Mouse (Mus musculus): ENCODE measurements at regions not wholly inside any gene's neighbourhood (a gene's known extent, or its start where the extent isn't known, plus 50 kb on each side); places are given as distances from the start of the nearest gene placed in this dataset.
"Not testable (repeated sequence)": the region's sequence is repeated elsewhere in the genome, so short reads cannot be mapped to it uniquely, and the experiment has no call there.

DNA sequence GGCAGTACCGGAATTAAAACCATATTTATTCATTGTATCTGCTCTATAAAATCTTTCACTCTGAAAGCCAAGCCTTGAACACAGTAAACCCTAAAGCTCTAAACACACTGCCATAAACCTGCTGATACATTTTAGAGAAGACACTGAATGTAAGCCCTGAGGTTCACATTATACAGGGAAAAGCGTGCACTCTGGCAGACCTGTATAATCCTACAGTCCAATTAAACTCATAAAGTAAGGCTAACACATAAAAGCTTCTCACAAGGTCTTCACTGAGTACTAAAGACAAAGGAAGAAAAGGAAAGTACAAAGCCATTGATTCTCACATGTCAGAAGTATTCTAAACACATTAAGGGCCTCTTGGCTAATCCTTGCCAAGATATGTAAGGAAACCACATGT lies 302.8 kb downstream of the Cylc2 start:
- no peak for DNase-seq

DNA sequence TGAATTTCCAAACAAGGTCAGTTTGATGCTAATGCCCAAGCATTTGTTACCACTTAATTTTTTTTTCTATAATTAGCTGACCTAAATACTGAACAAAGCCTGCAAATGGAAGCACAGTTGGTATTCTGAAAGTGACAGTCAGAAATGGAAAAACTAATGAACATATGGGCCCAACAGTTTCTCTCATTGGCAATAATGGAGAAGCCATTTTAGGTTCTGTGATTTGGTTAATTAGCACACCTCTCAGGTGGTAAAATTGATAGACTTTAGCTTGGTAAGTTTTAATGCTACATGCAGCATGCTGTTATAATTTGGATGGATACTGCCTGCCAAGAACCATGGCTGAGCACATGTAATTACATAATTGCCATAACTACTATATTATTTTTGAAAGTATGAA lies 303.3 kb downstream of the Cylc2 start:
- DNase-seq: no peak

DNA sequence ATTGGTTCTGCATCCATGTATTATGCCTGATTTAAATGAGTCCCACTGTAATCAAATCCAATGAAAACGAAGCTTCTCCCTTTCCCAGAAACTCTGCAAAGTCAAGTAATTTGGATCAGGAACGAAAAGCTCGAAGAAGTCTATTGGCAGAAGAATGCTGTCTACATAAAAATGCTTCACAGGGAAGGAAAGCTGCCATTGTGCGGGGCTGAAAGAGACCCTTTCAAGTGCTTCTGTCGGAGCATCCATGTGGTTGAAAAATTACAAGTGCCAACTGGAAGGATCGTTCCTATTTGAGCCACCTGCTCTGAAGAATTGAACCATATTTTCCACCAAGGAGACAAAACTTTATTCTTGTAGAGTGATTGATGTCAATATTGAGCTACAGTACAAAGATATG lies 328.9 kb downstream of the Cylc2 start:
- no peak for DNase-seq

DNA sequence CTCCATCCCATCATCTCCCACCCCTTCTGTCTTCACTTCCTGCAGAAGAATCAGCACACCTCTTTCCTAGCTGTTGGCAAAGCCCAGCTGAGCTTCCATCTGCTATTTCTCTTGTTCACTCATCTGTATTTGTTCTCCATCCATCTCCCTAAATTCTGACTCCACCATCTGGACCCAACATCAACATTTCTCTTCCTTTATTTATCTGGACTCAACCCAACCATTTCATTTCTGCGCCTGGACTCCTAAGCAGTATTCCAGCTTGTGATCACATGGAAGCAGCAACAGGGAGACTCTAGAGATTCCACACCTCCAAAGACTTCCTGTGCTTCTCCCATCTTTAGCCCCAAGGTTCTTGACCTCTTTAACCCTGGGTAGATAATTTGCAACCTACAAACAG lies 343.2 kb downstream of the Cylc2 start:
- DNase-seq: no peak

DNA sequence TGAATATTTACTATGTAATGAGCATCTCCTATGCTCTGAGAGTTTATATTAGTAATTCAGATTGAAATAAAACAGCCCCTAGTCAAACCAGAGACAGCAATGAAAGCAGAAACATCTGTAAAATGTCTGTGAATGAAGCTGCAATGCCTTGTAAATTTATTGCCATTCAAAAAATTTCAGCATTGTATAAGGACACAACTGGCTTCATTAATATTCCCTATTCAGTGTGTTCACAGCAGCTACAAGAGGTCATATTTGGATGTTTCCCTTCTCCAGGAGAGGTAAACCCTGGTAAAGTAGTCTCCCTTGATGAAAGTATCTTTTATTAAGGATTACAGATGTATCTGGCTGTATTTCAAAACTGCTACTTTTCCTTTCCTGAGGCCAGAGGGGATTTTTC lies 343.6 kb downstream of the Cylc2 start:
- no peak for DNase-seq

DNA sequence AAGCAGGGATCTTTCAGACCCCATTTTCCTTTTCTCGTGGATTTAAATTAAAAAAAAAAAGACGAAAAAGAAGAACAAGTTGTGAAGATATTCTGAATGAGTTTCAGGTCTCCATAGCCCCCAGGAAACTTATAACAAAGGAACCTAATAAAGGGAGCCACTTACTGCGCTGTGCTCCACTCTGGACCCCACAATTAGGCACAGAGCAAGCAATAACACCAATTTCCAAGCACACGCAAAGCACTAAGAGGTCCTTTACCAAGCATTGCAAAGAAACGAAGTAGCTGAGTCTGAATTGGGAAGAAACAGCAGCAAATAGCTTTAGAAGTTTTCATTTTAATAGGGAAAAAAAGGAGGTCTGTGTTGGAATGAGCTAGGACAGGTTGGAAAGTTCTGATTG lies 345.9 kb downstream of the Cylc2 start:
- DNase-seq: no peak

DNA sequence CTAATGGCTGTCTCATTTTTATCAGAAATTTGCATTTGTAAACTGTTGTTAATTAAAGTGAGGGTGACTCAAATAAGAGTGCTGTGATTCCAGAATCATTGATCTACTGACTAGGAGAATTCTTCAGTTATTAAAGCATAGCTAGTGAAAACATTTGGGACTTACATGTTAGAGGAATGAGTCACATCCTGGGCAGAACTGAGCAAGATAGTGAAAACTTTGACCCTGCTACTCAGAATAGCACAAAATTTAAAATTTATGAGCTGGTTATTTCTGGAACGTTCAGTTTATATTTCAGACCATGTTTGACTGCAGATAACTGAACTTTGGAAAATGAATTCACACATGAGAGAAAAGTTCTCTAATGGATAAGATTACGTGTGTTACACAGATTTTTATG lies 360.0 kb downstream of the Cylc2 start:
- DNase-seq: no peak

DNA sequence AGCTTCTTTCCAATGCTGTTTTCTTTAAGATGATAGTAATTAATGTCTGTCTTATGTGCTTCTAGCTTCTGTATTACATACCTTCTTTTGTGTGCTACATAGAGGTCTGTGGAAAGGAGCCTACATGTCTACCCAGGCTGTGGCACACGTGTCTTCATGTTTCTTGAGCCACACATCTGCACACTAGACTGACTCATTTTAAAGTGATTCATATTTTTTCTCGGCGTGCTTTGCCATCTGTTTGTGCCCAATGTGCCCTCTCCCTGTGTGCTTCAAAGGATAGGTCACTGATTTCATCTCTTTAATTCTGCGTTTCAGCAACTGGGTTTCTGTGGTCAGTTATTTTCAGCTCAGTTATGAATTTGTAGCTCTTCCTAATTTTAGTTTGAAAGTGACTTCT lies 377.6 kb downstream of the Cylc2 start:
- DNase-seq: no peak

DNA sequence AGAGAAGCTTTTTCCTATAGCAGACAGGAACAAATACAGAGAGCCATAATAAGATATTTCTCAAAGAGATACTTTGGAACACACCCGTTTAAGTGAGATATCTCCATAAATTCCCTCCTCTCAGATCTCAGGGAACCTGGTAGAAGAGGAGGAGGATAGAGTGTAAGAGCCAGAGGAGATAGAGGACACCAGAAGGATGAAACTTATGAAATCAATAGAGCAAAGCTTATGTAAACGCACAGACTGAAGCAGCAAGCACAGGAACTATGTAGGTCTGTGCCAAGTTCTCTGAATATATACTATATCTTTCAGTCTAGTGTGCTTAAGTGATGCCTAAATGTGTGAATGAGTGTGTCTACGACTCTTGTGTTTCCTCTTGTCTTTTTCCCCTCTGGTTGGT lies 381.4 kb downstream of the Cylc2 start:
- no peak for DNase-seq

DNA sequence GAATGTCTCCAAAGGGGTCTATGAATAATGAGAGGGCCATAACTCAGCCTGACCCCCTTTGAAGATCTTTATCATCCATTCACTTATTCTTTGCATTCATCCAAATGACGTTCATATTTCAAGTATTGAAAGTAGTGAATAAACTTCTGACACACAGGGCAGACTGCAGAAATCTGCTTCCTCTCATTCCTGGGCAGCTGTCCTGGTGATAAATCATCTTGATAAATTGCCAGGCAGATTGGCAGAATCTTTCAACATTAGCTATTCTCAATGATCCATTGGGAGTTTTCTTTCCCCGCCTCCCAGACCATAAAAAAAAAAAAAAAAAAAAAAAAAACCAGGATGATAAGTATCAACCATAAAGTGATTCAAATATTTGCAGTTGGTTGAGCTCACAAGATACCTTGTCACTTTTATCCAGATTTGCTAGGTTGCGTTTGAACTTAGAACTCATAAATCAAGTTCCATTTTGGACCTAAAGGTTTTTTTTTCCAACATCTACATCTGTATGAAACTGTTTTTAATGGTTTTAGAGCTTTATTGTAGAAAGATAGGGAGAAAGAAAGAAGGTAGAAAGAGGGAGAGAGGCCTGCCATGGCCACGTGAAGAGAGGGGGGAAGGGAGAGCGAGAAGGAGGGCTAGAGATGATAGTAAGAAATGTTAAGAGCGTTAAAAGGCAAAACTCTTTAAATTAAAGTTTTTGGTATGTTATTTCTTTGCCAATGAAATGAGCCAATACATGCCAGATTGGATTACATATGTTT lies 383.7 kb downstream of the Cylc2 start:
- DNase-seq: no peak

DNA sequence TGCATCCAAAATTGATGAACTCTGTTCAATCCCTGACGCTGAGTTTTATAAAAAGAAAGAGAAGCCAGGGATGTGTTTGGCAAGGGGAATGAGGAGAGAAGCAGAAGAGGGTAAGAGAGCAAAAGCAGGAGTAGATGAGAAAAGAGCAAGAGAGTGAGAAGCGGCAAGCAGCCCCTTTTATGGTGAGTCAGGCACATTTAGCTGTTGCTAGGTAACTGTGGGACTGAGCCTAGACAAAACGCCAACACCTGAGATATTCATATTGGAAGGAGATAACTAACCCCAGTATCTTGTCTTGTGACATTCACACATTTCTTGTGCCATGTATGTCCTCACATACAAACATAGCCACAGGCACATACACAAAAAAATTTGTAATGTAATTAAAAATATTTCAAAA lies 410.8 kb downstream of the Cylc2 start:
- DNase-seq: no peak

DNA sequence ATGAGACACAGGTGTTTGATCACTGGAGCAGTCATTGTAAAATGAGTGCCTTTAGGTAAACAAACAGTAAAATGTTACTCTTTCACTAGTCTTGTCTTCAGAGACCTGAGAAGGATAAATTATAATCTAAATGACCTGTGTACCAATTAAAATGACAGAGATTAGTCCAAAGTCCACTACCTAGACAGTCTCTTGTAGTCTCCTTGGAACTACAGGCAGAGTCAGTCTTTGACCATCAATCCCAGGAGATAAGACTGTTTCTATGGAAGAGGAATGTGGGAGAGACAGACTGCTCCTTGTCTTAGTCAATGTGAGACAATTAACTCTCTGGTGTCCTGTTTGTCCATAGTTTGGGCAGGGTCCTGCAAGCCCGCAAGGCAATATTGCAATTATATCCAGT lies 417.0 kb downstream of the Cylc2 start:
- no peak for DNase-seq

DNA sequence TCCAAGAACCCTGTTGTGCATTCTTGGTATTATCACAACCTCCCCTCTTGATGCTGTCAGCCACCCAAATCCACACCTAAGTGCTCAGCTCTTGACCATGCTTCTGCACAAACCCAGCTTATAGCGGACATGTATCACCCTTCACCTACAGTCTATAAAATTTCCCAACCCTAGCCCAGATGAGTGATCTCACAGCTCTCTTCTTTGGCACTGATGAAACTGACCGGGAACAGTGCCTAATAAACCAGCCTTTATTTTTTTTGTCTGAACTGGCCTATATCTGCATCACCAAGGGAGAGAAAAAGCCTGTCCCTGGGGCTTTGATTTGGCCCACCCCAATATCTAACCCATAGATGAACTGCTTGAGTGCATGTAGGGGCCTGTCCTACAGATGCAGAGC lies 440.8 kb downstream of the Cylc2 start:
- peak; percentile 8 for DNase-seq

DNA sequence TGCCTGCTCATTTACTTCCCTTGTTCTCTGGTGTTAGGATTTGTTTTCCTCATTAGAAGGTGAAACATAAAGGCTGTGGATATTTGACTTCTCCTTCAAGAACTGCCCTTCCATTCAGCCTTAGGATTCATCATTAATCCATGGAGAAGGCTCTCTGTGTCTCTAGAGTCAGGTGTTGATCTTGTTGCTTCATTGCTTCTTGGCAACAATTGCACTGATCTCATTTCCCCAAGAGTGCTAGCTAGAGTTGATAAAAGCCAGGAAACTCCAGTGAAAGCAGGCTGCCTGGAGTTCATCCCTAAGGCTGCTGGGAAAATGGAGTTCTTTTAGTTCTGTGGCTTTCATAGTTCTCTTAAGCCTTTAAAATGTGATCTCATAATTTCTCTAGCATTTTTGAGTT lies 441.8 kb downstream of the Cylc2 start:
- DNase-seq: no peak

DNA sequence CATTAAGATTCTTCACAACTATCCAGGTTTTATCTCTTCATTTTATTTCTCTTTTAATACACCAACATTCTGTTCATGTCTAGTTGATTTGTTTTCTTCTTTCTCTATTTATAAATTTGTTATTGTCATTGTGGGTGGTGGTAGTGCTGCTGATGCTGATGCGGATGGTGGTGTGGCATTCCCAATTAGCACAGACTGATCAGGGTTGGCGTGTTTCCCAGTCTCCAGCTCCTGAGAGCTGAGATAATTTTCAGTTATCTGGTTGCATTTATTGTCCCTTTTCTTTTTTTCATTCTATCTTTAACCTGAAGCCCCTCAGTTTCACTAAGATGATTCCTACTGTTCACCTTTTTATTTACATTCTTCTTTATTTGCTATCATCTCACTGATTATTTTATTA lies 455.0 kb downstream of the Cylc2 start:
- no peak for DNase-seq

DNA sequence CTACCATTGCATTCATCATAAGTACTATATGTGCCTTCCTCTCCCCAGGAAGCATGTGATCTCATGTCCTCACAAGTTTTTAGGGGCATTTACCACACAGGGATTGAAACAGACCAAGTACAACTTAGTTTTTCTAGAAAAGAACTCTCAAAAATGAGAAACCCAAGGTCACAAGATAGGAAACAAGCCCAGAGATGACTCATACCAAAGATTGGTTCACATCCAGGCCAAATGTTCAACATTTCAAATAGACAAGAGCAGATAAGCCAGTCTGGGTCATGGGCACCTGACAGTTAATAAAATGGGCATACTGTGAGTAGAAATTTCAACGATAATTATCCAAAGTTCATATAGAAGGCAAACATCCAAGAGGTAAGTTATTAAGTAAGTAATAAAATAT lies 457.9 kb downstream of the Cylc2 start:
- peak; percentile 25 for DNase-seq

DNA sequence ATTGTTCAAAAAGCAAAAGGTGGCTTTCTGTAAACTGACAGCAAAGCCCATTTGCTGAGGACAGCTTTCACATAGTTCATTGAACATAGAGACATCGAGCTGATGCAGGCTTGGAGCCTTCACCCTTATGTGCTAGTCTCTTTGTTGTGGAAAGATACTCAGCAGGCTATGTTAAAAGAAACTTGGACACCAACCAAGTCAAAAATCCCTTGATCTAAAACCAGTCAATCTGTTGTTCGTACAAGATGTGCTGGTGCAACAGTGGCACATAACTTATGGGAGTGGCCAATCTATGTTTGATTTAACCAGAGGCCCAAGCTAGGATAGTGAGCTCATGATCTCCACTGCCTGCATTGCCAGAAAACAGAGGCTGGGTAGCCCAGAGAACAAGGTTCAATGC lies 462.6 kb downstream of the Cylc2 start:
- DNase-seq: no peak

DNA sequence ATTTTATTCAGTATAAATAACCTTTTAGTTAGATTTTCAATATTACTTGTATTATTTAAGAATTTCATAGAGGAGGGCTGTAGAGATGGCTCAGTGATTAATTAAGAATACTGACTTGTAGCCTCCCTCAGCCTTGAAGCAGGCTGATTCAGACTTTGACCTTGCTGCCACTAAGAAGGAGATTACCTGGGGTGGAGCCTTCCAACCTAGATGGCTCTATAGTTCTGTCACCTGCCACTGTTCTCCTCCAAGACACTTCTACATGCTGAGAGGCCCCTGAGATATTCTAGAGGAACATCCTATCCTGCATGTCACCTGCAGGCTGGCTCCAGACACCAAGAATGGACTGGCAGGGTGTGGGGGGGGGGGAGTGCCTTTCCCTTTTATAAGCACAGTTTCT lies 466.9 kb downstream of the Cylc2 start:
- DNase-seq: not testable (repeated sequence)

DNA sequence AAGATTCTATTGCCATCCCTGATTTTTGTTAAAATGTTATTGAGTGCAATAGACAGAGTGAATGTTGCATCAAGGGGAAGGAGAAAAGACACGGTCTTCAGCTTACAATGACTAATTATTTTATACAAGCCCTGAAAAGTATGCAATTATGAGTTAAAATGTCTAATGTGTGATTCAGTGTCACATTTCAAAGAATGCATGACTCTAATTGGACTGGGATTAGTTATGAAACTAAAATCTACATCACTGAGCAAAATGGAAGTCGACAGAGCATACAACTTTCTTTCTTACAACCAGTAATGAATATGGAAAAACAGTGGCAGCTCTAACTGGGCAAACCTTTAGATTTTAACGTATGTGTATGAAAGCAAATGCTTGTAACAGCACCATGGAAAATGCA lies 470.2 kb downstream of the Cylc2 start:
- no peak for DNase-seq
